Mouse (Mus musculus) retina, embryonic 14.5 days (tissue): ENCODE data around the gene Ankrd44.

Source experiments
- DNase-seq: peaks from one replicate; pipeline ENCODE4 v3.0.0-alpha.2; 2015; ENCODE audit warnings: low spot score

Gene Ankrd44

GRCm38 (mm10) chr1:54809811-54810549, 116.2 kb downstream of the Ankrd44 start:
- no peak for DNase-seq

GRCm38 (mm10) chr1:54809098-54809490, 117.1 kb downstream of the Ankrd44 start:
- DNase-seq = no peak

- no peak for DNase-seq
Observed at GRCm38 (mm10) chr1:54808401-54809097, 117.6 kb downstream of the Ankrd44 start.

- no peak for DNase-seq
Observed at GRCm38 (mm10) chr1:54807832-54808231, 118.4 kb downstream of the Ankrd44 start.

GRCm38 (mm10) chr1:54806116-54806850, 119.9 kb downstream of the Ankrd44 start:
- no peak for DNase-seq

- DNase-seq = no peak
Observed at GRCm38 (mm10) chr1:54804406-54804805, 121.8 kb downstream of the Ankrd44 start.

- DNase-seq = no peak
Observed at GRCm38 (mm10) chr1:54802703-54803102, 123.5 kb downstream of the Ankrd44 start.

GRCm38 (mm10) chr1:54801256-54801655, 124.9 kb downstream of the Ankrd44 start:
- DNase-seq = no peak

GRCm38 (mm10) chr1:54799421-54799820, 126.8 kb downstream of the Ankrd44 start:
- no peak for DNase-seq

- no peak for DNase-seq
Observed at GRCm38 (mm10) chr1:54798415-54798814, 127.8 kb downstream of the Ankrd44 start.

- no peak for DNase-seq
Observed at GRCm38 (mm10) chr1:54794709-54795108, 131.5 kb downstream of the Ankrd44 start.

GRCm38 (mm10) chr1:54791406-54791805, 134.8 kb downstream of the Ankrd44 start:
- DNase-seq = no peak

GRCm38 (mm10) chr1:54789327-54789960, 136.7 kb downstream of the Ankrd44 start:
- DNase-seq = no peak

- DNase-seq = no peak
Observed at GRCm38 (mm10) chr1:54788337-54788736, 137.8 kb downstream of the Ankrd44 start.

GRCm38 (mm10) chr1:54778151-54778550, 148.0 kb downstream of the Ankrd44 start:
- DNase-seq = no peak

GRCm38 (mm10) chr1:54777104-54777503, 149.1 kb downstream of the Ankrd44 start:
- DNase-seq = no peak

GRCm38 (mm10) chr1:54776116-54776515, 150.1 kb downstream of the Ankrd44 start:
- no peak for DNase-seq

GRCm38 (mm10) chr1:54772843-54773242, 153.3 kb downstream of the Ankrd44 start:
- no peak for DNase-seq

- no peak for DNase-seq
Observed at GRCm38 (mm10) chr1:54771471-54771870, 154.7 kb downstream of the Ankrd44 start.

GRCm38 (mm10) chr1:54767221-54767620, 159.0 kb downstream of the Ankrd44 start:
- DNase-seq = no peak

GRCm38 (mm10) chr1:54765632-54766238, 160.5 kb downstream of the Ankrd44 start:
- no peak for DNase-seq
